ENCODE assay signal across 23 mouse cellular contexts in the genomic region with DNA sequence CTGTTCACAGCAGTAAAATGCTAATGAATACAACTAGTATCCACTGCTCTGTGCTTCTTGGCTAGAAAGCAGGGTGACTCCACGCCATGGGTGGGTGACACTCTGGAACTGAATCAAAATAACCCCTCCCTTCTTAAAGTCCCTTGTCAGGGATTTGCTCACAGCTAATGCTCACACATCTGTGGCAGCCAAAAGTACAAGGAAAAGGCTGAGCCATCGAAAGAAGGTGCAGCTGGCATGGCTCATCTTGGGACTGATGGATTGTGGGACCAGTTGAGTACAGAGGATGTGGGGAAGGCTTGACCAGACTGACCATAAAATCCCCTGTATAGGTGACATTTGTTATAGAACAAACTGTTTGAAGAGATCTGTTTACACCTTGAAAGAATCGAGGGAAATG. TPM values are rescaled to one million over a fixed set of nuclear protein-coding genes. Genes with fewer than 3 reads are reported as not detected.
"Had no signal": no experiment of that assay in that cellular context is flagged by ENCODE, and none has a peak within 500 bp of the region (broad histone marks: within the 10 kb centered on the region; RNA-seq: fewer than 3 reads in every experiment).

No protein-coding gene starts in this region.

- H3K27ac ChIP-seq: embryonic facial prominence, embryonic 10.5 days; embryonic facial prominence, embryonic 12.5 days; forebrain, embryonic 10.5 days; forebrain, embryonic 12.5 days; forebrain, embryonic 13.5 days; forebrain, embryonic 15.5 days had no signal

- H3K9ac ChIP-seq: embryonic facial prominence, embryonic 12.5 days; embryonic facial prominence, embryonic 13.5 days; embryonic facial prominence, embryonic 15.5 days; forebrain, embryonic 12.5 days; forebrain, embryonic 13.5 days; forebrain, embryonic 15.5 days; forebrain, postnatal 0 days had no signal

- H3K27me3 ChIP-seq: embryonic facial prominence, embryonic 12.5 days; embryonic facial prominence, embryonic 15.5 days; forebrain, embryonic 13.5 days; forebrain, embryonic 15.5 days had no signal

- H3K9me3 ChIP-seq: embryonic facial prominence, embryonic 10.5 days; embryonic facial prominence, embryonic 12.5 days; embryonic facial prominence, embryonic 13.5 days; embryonic facial prominence, embryonic 15.5 days; forebrain, embryonic 10.5 days; forebrain, embryonic 12.5 days; forebrain, embryonic 13.5 days; forebrain, embryonic 15.5 days had no signal

- DNase-seq: cerebellum, adult 2 months; cerebellum, adult 8-10 months; cerebellum, adult 9-10 months; embryo, embryonic 11 days; forebrain, postnatal 0 days; gastrocnemius, adult 2 months; gastrocnemius, postnatal 10 days; gastrocnemius, postnatal 14 days; gastrocnemius, postnatal 25 days; gastrocnemius, postnatal 36 days; heart, adult 11 months; heart, adult 18-20 months had no signal

- ATAC-seq: forebrain, embryonic 13.5 days; forebrain, embryonic 14.5 days; forebrain, embryonic 15.5 days; forebrain, embryonic 16.5 days; forebrain, postnatal 0 days had no signal

- H3K4me3 ChIP-seq: embryonic facial prominence, embryonic 10.5 days; embryonic facial prominence, embryonic 12.5 days; embryonic facial prominence, embryonic 13.5 days; embryonic facial prominence, embryonic 15.5 days; erythroblast, embryonic 14.5 days; forebrain, embryonic 10.5 days; forebrain, embryonic 12.5 days; forebrain, embryonic 13.5 days; forebrain, embryonic 15.5 days; gastrocnemius, adult 2 months had no signal

- H3K36me3 ChIP-seq: embryonic facial prominence, embryonic 10.5 days; embryonic facial prominence, embryonic 12.5 days; embryonic facial prominence, embryonic 13.5 days; embryonic facial prominence, embryonic 15.5 days; forebrain, embryonic 10.5 days; forebrain, embryonic 12.5 days; forebrain, embryonic 15.5 days had no signal

- H3K4me2 ChIP-seq: embryonic facial prominence, embryonic 12.5 days; embryonic facial prominence, embryonic 13.5 days; embryonic facial prominence, embryonic 15.5 days; forebrain, embryonic 12.5 days; forebrain, embryonic 13.5 days; forebrain, embryonic 15.5 days had no signal

RNA-seq across cellular contexts. Expression of a gene that starts 44.1 kb away (rescaled TPM):
- polyA plus RNA-seq: erythroblast, embryonic 14.5 days had no signal
